ENCODE assay signal across 10 mouse cellular contexts in the genomic region with DNA sequence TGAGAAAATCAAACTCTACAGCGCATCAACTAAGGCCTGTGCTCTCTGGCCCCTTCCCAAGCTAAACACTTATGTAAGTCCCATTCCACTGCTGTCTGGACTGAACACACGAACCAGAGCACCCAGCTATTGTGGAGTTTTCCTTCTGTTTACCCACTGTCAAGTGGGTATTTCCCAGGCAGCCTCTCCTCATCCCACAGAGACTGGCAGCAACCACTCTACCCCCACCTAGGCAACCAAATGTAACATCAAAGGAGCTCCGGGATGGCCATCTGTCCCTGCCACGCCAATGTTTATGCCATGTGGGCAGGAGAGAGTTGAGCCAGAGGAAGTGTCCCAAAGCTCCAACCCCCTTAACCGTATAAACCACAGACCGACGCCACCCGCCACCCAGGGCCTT.
A peak's percentile ranks its signal among the peaks of the same experiment; 100 is the strongest.
DNase-seq lines count a peak whose midpoint lies in the region; ATAC-seq and TF ChIP-seq lines count a peak whose summit lies in the region.
"Had no signal": no experiment of that assay in that cellular context is flagged by ENCODE, and none has a peak within 500 bp of the region (broad histone marks: within the 10 kb centered on the region; RNA-seq: fewer than 3 reads in every experiment).

No protein-coding gene starts in this region.

- no peak overlapping the region for H3K9ac ChIP-seq in heart, embryonic 12.5 days
- H3K9ac ChIP-seq in heart, embryonic 11.5 days (ENCODE audit: low read depth, low read length), result no peak overlapping the region
- 0 out of 2 replicates have a peak overlapping the region, but pooled peaks have one; percentile 25 for H3K9ac ChIP-seq in stomach, embryonic 16.5 days (ENCODE audit: low read length)
- no peak overlapping the region for H3K9ac ChIP-seq in stomach, postnatal 0 days (ENCODE audit: low read length)
- H3K9ac ChIP-seq: heart, embryonic 15.5 days; neural tube, embryonic 15.5 days had no signal

- H3K27me3 ChIP-seq in heart, embryonic 12.5 days (replicated peaks), result no peaks in the 10 kb centered on the region
- H3K27me3 ChIP-seq in heart, embryonic 11.5 days (ENCODE audit: control insufficient read depth, insufficient read depth, low read length), result no peaks in the 10 kb centered on the region
- H3K27me3 ChIP-seq in stomach, embryonic 16.5 days (ENCODE audit: control insufficient read depth, insufficient read depth, low read length), result no peaks in the 10 kb centered on the region
- H3K27me3 ChIP-seq in stomach, postnatal 0 days (ENCODE audit: control insufficient read depth, insufficient read depth, low read length), result no peaks in the 10 kb centered on the region
- H3K27me3 ChIP-seq: heart, embryonic 15.5 days; neural tube, embryonic 15.5 days had no signal

- no peaks in the 10 kb centered on the region for H3K9me3 ChIP-seq in heart, embryonic 12.5 days (replicated peaks)
- no peaks in the 10 kb centered on the region for H3K9me3 ChIP-seq in heart, embryonic 11.5 days (replicated peaks; ENCODE audit: control insufficient read depth, low read length)
- H3K9me3 ChIP-seq in stomach, embryonic 16.5 days (replicated peaks; ENCODE audit: control insufficient read depth, low read length), result no peaks in the 10 kb centered on the region
- H3K9me3 ChIP-seq in stomach, postnatal 0 days (ENCODE audit: control insufficient read depth, low read length), result no peaks in the 10 kb centered on the region
- H3K9me3 ChIP-seq: heart, embryonic 15.5 days; neural tube, embryonic 15.5 days had no signal

- WGBS in heart, embryonic 12.5 days, result 64% methylated on average over 8 of the region's 8 CpGs
- WGBS in heart, embryonic 11.5 days (ENCODE audit: insufficient replicate concordance), result 70% methylated on average over 8 of the region's 8 CpGs
- WGBS in stomach, embryonic 16.5 days, result 57% methylated on average over 8 of the region's 8 CpGs
- WGBS in stomach, postnatal 0 days, result 56% methylated on average over 8 of the region's 8 CpGs
- WGBS in lung, adult 2 months, result 40% methylated on average over 8 of the region's 8 CpGs

- TF ChIP-seq POLR2A in lung, adult 2 months (IDR thresholded peaks at IDR 0.05; ENCODE audit: borderline replicate concordance, extremely low read depth, low read depth, low read length), result no peak

- H3K4me3 ChIP-seq in heart, embryonic 12.5 days, result no peak overlapping the region
- H3K4me3 ChIP-seq in heart, embryonic 11.5 days (ENCODE audit: low read depth, low read length), result no peak overlapping the region
- no peak overlapping the region for H3K4me3 ChIP-seq in stomach, embryonic 16.5 days (replicated peaks; ENCODE audit: low read length)
- H3K4me3 ChIP-seq in stomach, postnatal 0 days (ENCODE audit: low read depth, low read length), result no peak overlapping the region
- no peak overlapping the region for H3K4me3 ChIP-seq in lung, adult 2 months (replicated peaks; ENCODE audit: extremely low read depth, low read depth, low read length)
- H3K4me3 ChIP-seq: heart, embryonic 15.5 days; neural tube, embryonic 15.5 days had no signal

- intact Hi-C loops in gastrocnemius, postnatal 14 days (cut with DNase I; ENCODE audit: low total_unique reads), result no loop called here

- no peak overlapping the region for H3K4me2 ChIP-seq in heart, embryonic 12.5 days
- no peak overlapping the region for H3K4me2 ChIP-seq in heart, embryonic 11.5 days
- no peak overlapping the region for H3K4me2 ChIP-seq in stomach, embryonic 16.5 days (ENCODE audit: low read depth, low read length)
- no peak overlapping the region for H3K4me2 ChIP-seq in stomach, postnatal 0 days (replicated peaks; ENCODE audit: low read depth)
- H3K4me2 ChIP-seq: heart, embryonic 15.5 days; neural tube, embryonic 15.5 days had no signal

- H3K27ac ChIP-seq in heart, embryonic 12.5 days (ENCODE audit: poor library complexity, severe bottlenecking), result no peak overlapping the region
- H3K27ac ChIP-seq in heart, embryonic 11.5 days (ENCODE audit: low read depth, low read length), result no peak overlapping the region
- H3K27ac ChIP-seq in stomach, embryonic 16.5 days (ENCODE audit: low read length), result no peak overlapping the region
- no peak overlapping the region for H3K27ac ChIP-seq in stomach, postnatal 0 days (replicated peaks)
- H3K27ac ChIP-seq: heart, embryonic 15.5 days; neural tube, embryonic 15.5 days had no signal

- DNase-seq in stomach, postnatal 0 days (ENCODE audit: low spot score), result no peak
- DNase-seq in lung, adult 2 months, result peak; percentile 17
- DNase-seq in retina, embryonic 14.5 days (ENCODE audit: low spot score), result no peak
- DNase-seq in gastrocnemius, postnatal 14 days, result no peak
- DNase-seq in B cell, adult 2 months, result no peak

- H3K36me3 ChIP-seq in heart, embryonic 12.5 days, result no peaks in the 10 kb centered on the region
- H3K36me3 ChIP-seq in heart, embryonic 11.5 days (ENCODE audit: control insufficient read depth, insufficient read depth, low read length), result no peaks in the 10 kb centered on the region
- H3K36me3 ChIP-seq in stomach, embryonic 16.5 days (ENCODE audit: control insufficient read depth, insufficient read depth, low read length), result no peaks in the 10 kb centered on the region
- no peaks in the 10 kb centered on the region for H3K36me3 ChIP-seq in stomach, postnatal 0 days (ENCODE audit: control insufficient read depth, insufficient read depth, low read length)
- H3K36me3 ChIP-seq: heart, embryonic 15.5 days; neural tube, embryonic 15.5 days had no signal

- peak; percentile 57 for ATAC-seq in heart, embryonic 12.5 days (ENCODE audit: insufficient number of reproducible peaks, low FRiP score)
- no peak for ATAC-seq in heart, embryonic 11.5 days (replicated peaks; ENCODE audit: insufficient number of reproducible peaks, low FRiP score, low TSS enrichment)
- ATAC-seq in stomach, embryonic 16.5 days (ENCODE audit: insufficient read depth, low FRiP score), result peak; percentile 16; the same call in 1 of the 2 replicates
- ATAC-seq in stomach, postnatal 0 days (ENCODE audit: low FRiP score, low TSS enrichment), result no peak

- TF ChIP-seq CTCF in stomach, postnatal 0 days (IDR thresholded peaks at IDR 0.05; ENCODE audit: low read depth), result no peak
- TF ChIP-seq CTCF in lung, adult 2 months (IDR thresholded peaks at IDR 0.05; ENCODE audit: insufficient read depth, low read length), result no peak

- TF ChIP-seq EP300 in stomach, postnatal 0 days (optimal IDR thresholded peaks at IDR 0.05), result no peak

- H3K4me1 ChIP-seq in heart, embryonic 12.5 days (replicated peaks), result peaks cover 12% of the 10 kb centered on the region
- H3K4me1 ChIP-seq in heart, embryonic 11.5 days (ENCODE audit: control insufficient read depth, insufficient read depth, low read length), result no peaks in the 10 kb centered on the region
- H3K4me1 ChIP-seq in stomach, embryonic 16.5 days (ENCODE audit: control insufficient read depth, insufficient read depth, low read length), result peaks cover 7% of the 10 kb centered on the region; the same call in 1 of the 2 replicates
- H3K4me1 ChIP-seq in stomach, postnatal 0 days (replicated peaks; ENCODE audit: control insufficient read depth, insufficient read depth), result 0 out of 2 replicates have a peak, but pooled peaks cover 2% of the 10 kb centered on the region
- H3K4me1 ChIP-seq in lung, adult 2 months (ENCODE audit: control insufficient read depth, insufficient read depth, low read length), result no peaks in the 10 kb centered on the region
- H3K4me1 ChIP-seq: heart, embryonic 15.5 days; neural tube, embryonic 15.5 days had no signal

Comparison
In these comparisons a context has a peak if more than half of its experiments do, and no peak if none do; other contexts are left out.
1. ATAC-seq: peak in heart, embryonic 12.5 days (single experiment) and stomach, embryonic 16.5 days (single experiment); none in heart, embryonic 11.5 days (single experiment) and stomach, postnatal 0 days (single experiment).